Mouse (Mus musculus) CH12.LX (cell line): ENCODE measurements at regions not wholly inside any gene's neighbourhood (a gene's known extent, or its start where the extent isn't known, plus 50 kb on each side); places are given as distances from the start of the nearest gene placed in this dataset.

Experiments used
- CTCF ChIP-seq, 2 experiments: IDR thresholded peaks in 1 of 2; conservative IDR thresholded peaks in 1 of 2; 2 replicates each; pipeline ENCODE4 v1.5.1; 2011 to 2012; ENCODE audit warnings: low read depth in 2 of 2, low read length in 2 of 2, improper control_type of control experiment in 1 of 2, inconsistent platforms in 1 of 2, mild to moderate bottlenecking in 1 of 2, moderate library complexity in 1 of 2
- E2F4 ChIP-seq: IDR thresholded peaks from 2 replicates; pipeline ENCODE4 v1.6.1; 2011; ENCODE audit warnings: low read depth, low read length, improper control_type of control experiment; ENCODE audit not compliant: insufficient replicate concordance
- EP300 ChIP-seq: IDR thresholded peaks from 2 replicates; pipeline ENCODE4 v1.6.1; 2011; ENCODE audit warnings: low read length, improper control_type of control experiment
- GABPA ChIP-seq: IDR thresholded peaks from 2 replicates; pipeline ENCODE4 v1.6.1; 2012; ENCODE audit warnings: low read depth, low read length, improper control_type of control experiment, inconsistent platforms; ENCODE audit not compliant: insufficient replicate concordance
- JUND ChIP-seq: conservative IDR thresholded peaks from 2 replicates; pipeline ENCODE4 v1.6.1; 2011; ENCODE audit warnings: low read depth, low read length, improper control_type of control experiment
- KAT2A ChIP-seq: IDR thresholded peaks from 2 replicates; pipeline ENCODE4 v1.6.1; 2012; ENCODE audit warnings: low read length, improper control_type of control experiment, inconsistent platforms; ENCODE audit not compliant: insufficient replicate concordance
- MAX ChIP-seq: IDR thresholded peaks from 2 replicates; pipeline ENCODE4 v1.6.1; 2011; ENCODE audit warnings: low read length, improper control_type of control experiment
- POLR2A ChIP-seq: IDR thresholded peaks from 2 replicates; pipeline ENCODE4 v1.6.1; 2011; ENCODE audit warnings: low read depth, mild to moderate bottlenecking, improper control_type of control experiment, low read length
- RCOR1 ChIP-seq: conservative IDR thresholded peaks from 2 replicates; pipeline ENCODE4 v1.6.1; 2012; ENCODE audit warnings: low read depth, mild to moderate bottlenecking, inconsistent platforms, low read length, improper control_type of control experiment
- TBP ChIP-seq: conservative IDR thresholded peaks from 2 replicates; pipeline ENCODE4 v1.6.1; 2011; ENCODE audit warnings: low read depth, low read length, improper control_type of control experiment
- TCF12 ChIP-seq: IDR thresholded peaks from 2 replicates; pipeline ENCODE4 v1.6.1; 2014; ENCODE audit warnings: low read depth, mild to moderate bottlenecking, inconsistent platforms, low read length, improper control_type of control experiment
- USF1 ChIP-seq: IDR thresholded peaks from 2 replicates; pipeline ENCODE4 v1.6.1; 2014; ENCODE audit warnings: low read depth, mild to moderate bottlenecking, inconsistent platforms, low read length, improper control_type of control experiment

DNA sequence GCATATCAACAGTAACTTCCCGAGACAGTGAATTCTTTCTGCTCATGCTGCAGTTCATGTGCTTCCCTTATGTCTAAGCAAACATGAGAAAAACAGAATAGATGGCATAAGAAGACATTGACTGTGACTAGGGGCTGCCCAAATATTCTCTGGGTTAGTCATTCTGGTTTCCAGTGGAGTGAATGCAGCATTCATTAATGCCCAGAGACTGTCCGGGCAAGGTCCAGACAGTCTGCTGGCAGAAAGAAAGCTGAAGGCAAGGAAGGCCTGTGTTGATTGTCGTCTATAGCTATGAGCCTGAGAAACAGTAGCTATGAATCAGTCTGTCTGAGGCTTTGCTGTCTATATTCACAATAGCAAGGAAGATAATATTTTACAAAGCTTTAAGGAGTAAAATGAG lies 537.9 kb upstream of the Jag1 start:
- TF ChIP-seq CTCF (conservative IDR thresholded peaks at IDR 0.05 in 1 of 2, IDR thresholded peaks at IDR 0.05 in 1 of 2; ENCODE audit: low read depth in 2 of 2, low read length in 2 of 2), result no peak
- no peak for TF ChIP-seq TBP
- no peak for TF ChIP-seq POLR2A
- no peak for TF ChIP-seq TCF12
- TF ChIP-seq MAX, result no peak
- no peak for TF ChIP-seq USF1
- TF ChIP-seq EP300, result no peak
- TF ChIP-seq GABPA, result no peak
- no peak for TF ChIP-seq E2F4
- no peak for TF ChIP-seq KAT2A
- no peak for TF ChIP-seq JUND
- TF ChIP-seq RCOR1, result no peak
